Mouse (Mus musculus) duodenum, adult 2 months (tissue): ENCODE data around the gene Gjc3. TPM values are rescaled to one million over a fixed set of nuclear protein-coding genes. Genes with fewer than 3 reads are reported as not detected.

Source experiments
- polyA plus RNA-seq: library from polyadenylated mRNA; depleted of rRNA; stranded (reverse); fragments of >200 nt; gene quantifications from 2 replicates; pipeline ENCODE4 v1.2.3, GENCODE M21; 2012; ENCODE audit warnings: low replicate concordance; rRNA removed

Gene Gjc3
- 0.04 TPM in 1 of 2 replicates, not detected in the other for polyA plus RNA-seq

GRCm38 (mm10) chr5:137962945-137963344 lies at the start of gene Gjc3:
Gjc3 (minus strand) TSS chr5:137963098.

GRCm38 (mm10) chr5:137981300-137981699 lies 18.4 kb upstream of the Gjc3 start, which contains the start of gene Azgp1:
Azgp1 (plus strand) TSS chr5:137981520.

DNA sequence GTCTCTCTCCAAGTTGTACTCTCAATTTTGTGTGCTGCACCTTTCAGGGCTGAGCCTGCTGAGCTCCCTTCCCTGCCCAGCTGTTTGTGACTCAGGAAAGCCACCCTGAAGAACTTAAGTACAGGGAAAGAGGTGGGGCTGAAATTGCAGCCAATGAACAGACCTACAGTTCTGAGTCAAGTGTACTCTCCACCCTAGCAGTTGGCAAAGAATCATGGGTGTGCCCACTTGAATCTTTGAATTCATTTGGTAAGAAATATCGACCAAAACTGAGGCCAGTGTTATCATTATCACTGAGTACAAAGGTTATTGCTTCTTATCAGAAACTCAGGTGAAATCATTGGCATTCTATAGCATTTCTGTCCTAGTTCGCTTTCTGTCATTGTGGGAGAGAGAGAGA lies 41.4 kb downstream of the Gjc3 start, which contains the start of gene Cyp3a13:
Gene Cyp3a13 (minus strand): TSS at position 88 of the 400 bp plus-strand sequence.

Other genes starting within 250 kb of the Gjc3 start
- gene Nyap1, start 221.5 kb downstream of the Gjc3 start, polyA plus RNA-seq = 13.8 and 23.5 TPM in 2 replicates
- 136 and 297 TPM in 2 replicates for gene Tsc22d4, start 217.4 kb downstream of the Gjc3 start, polyA plus RNA-seq
- 44.3 and 72.5 TPM in 2 replicates for gene Ppp1r35, start 184.2 kb downstream of the Gjc3 start, polyA plus RNA-seq
- gene Mepce, start 175.4 kb downstream of the Gjc3 start, polyA plus RNA-seq = 17.6 and 30.8 TPM in 2 replicates
- not detected in 2 replicates for gene Zcwpw1, start 175.3 kb downstream of the Gjc3 start, polyA plus RNA-seq
- 3.1 and 9.7 TPM in 2 replicates for gene Pilra, start 126.8 kb downstream of the Gjc3 start, polyA plus RNA-seq
- gene Pilrb1, start 105.0 kb downstream of the Gjc3 start, polyA plus RNA-seq = 3.0 and 3.9 TPM in 2 replicates
- gene Pilrb2, start 91.3 kb downstream of the Gjc3 start, polyA plus RNA-seq = 3.5 and 5.6 TPM in 2 replicates
- gene Cyp3a13, start 41.5 kb downstream of the Gjc3 start, polyA plus RNA-seq = 12.1 and 35.2 TPM in 2 replicates
- gene Azgp1, start 18.4 kb upstream of the Gjc3 start, polyA plus RNA-seq = 0.48 TPM in 1 of 2 replicates, not detected in the other
- gene Smok3a, start 58.2 kb upstream of the Gjc3 start, polyA plus RNA-seq = not detected in 2 replicates
- not detected in 2 replicates for gene Smok3b, start 58.3 kb upstream of the Gjc3 start, polyA plus RNA-seq
- not detected in 2 replicates for gene Smok3c, start 90.1 kb upstream of the Gjc3 start, polyA plus RNA-seq
- gene Zkscan1, start 122.0 kb upstream of the Gjc3 start, polyA plus RNA-seq = 0.59 and 1.2 TPM in 2 replicates
- 2.6 TPM in 2 replicates for gene Zscan21, start 153.8 kb upstream of the Gjc3 start, polyA plus RNA-seq
- gene Zfp113, start 192.6 kb upstream of the Gjc3 start, polyA plus RNA-seq = 0.43 and 7.8 TPM in 2 replicates
- 33.6 and 40.6 TPM in 2 replicates for gene Cops6, start 198.0 kb upstream of the Gjc3 start, polyA plus RNA-seq
- 17.7 and 26.6 TPM in 2 replicates for gene Ap4m1, start 208.9 kb upstream of the Gjc3 start, polyA plus RNA-seq
- 21.0 and 23.3 TPM in 2 replicates for gene Mcm7, start 209.3 kb upstream of the Gjc3 start, polyA plus RNA-seq
- gene Taf6, start 224.4 kb upstream of the Gjc3 start, polyA plus RNA-seq = 37.0 and 39.4 TPM in 2 replicates
- gene Cnpy4, start 224.4 kb upstream of the Gjc3 start, polyA plus RNA-seq = 0.37 and 0.59 TPM in 2 replicates
- 3.1 and 4.6 TPM in 2 replicates for gene Mblac1, start 231.2 kb upstream of the Gjc3 start, polyA plus RNA-seq